Mouse (Mus musculus): Measurements from ENCODE around the gene Astl. TPM values are rescaled to one million over a fixed set of nuclear protein-coding genes. Genes with fewer than 3 reads are reported as not detected.
A peak's percentile ranks its signal among the peaks of the same experiment; 100 is the strongest.

The Astl gene
- polyA plus RNA-seq, 1 experiment: 0.01 TPM

DNA sequence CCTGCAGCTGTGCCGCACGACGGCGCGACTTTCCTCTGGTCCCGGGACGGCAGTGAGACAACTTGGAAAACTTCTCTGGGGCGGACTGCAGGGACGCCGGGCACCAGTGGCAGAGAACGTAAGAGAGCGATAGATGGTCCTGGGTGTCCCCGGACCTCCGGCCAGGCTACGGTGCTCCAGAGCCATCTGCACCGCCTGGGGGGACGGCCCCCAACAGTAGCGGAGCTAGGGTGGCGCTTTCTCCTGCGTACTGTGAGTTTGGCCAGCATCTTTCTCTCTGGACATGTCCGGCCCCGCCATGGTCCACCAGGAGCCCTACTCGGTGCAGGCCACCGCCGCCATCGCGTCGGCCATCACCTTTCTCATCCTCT lies 24.8 kb downstream of the Astl start:
- peaks cover 69% of the 10 kb centered on the region for H3K27me3 ChIP-seq (ENCODE audit: control insufficient read depth, insufficient read depth, insufficient read length)
- H3K4me2 ChIP-seq (ENCODE audit: low read depth): peak overlapping the region; percentile 70
- H3ac ChIP-seq (ENCODE audit: control insufficient read depth, insufficient read length): no peak overlapping the region
- H3K36me3 ChIP-seq (ENCODE audit: control insufficient read depth, insufficient read depth): no peaks in the 10 kb centered on the region
- TF ChIP-seq TCF12 (IDR thresholded peaks at IDR 0.05; ENCODE audit: insufficient read depth, poor library complexity, severe bottlenecking) (no peak), MAX (IDR thresholded peaks at IDR 0.05; ENCODE audit: low read depth) (no peak), E2F4 (IDR thresholded peaks at IDR 0.05; ENCODE audit: insufficient read depth) (no peak), SRF (IDR thresholded peaks at IDR 0.05; ENCODE audit: control insufficient read depth, insufficient read length, low read depth) (no peak), MYOD1 (IDR thresholded peaks at IDR 0.05; ENCODE audit: control insufficient read depth in 1 of 3, insufficient read length in 2 of 3, low read depth in 2 of 3) (no peak), POLR2A (IDR thresholded peaks at IDR 0.05; ENCODE audit: insufficient read length, low read depth) (no peak)
- no peaks in the 10 kb centered on the region for H3K79me2 ChIP-seq (ENCODE audit: control insufficient read depth, insufficient read depth)
- H3K4me3 ChIP-seq: no peak overlapping the region

DNA sequence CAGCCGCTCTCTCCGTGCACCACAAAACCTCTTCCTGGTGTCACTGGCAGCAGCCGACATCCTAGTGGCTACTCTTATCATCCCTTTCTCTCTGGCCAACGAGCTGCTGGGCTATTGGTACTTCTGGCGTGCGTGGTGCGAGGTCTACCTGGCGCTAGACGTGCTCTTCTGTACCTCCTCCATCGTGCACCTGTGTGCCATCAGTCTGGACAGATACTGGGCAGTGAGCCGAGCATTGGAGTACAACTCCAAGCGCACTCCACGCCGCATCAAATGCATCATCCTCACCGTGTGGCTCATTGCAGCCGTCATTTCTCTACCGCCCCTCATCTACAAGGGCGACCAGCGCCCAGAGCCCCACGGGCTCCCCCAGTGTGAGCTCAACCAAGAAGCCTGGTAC lies 25.3 kb downstream of the Astl start:
- TF ChIP-seq MYOD1 (IDR thresholded peaks at IDR 0.05; ENCODE audit: control insufficient read depth in 1 of 3, insufficient read length in 2 of 3, low read depth in 2 of 3) (no peak), REST (IDR thresholded peaks at IDR 0.05; ENCODE audit: insufficient read depth, insufficient read length) (no peak), POLR2A (IDR thresholded peaks at IDR 0.05; ENCODE audit: insufficient read length, low read depth) (no peak), SRF (IDR thresholded peaks at IDR 0.05; ENCODE audit: control insufficient read depth, insufficient read length, low read depth) (no peak), TCF3 (IDR thresholded peaks at IDR 0.05; ENCODE audit: insufficient read length, low read depth) (no peak), MAX (IDR thresholded peaks at IDR 0.05; ENCODE audit: low read depth) (no peak), MYOG (IDR thresholded peaks at IDR 0.05; ENCODE audit: control insufficient read depth in 1 of 3, insufficient read depth in 1 of 3, insufficient read length in 2 of 3, low read depth in 2 of 3) (no peak), TCF12 (IDR thresholded peaks at IDR 0.05; ENCODE audit: insufficient read depth, poor library complexity, severe bottlenecking) (no peak)
- no peaks in the 10 kb centered on the region for H3K79me2 ChIP-seq (ENCODE audit: control insufficient read depth, insufficient read depth)
- H3K27me3 ChIP-seq (ENCODE audit: control insufficient read depth, insufficient read depth, insufficient read length): peaks cover 70% of the 10 kb centered on the region
- no peak overlapping the region for H3ac ChIP-seq (ENCODE audit: control insufficient read depth, insufficient read length)
- no peak overlapping the region for H3K4me2 ChIP-seq (ENCODE audit: low read depth)
- H3K4me3 ChIP-seq: no peak overlapping the region
- H3K36me3 ChIP-seq (ENCODE audit: control insufficient read depth, insufficient read depth): no peaks in the 10 kb centered on the region

DNA sequence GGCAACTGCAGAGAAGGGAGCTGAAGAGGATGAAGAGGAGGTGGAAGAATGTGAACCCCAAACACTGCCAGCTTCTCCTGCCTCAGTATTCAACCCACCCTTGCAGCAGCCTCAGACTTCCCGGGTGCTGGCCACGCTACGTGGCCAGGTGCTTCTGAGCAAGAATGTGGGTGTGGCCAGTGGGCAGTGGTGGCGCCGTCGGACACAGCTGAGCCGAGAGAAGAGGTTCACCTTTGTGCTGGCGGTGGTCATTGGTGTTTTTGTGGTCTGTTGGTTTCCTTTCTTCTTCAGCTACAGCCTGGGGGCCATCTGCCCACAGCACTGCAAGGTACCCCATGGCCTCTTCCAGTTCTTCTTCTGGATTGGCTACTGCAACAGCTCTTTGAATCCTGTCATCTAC lies 26.0 kb downstream of the Astl start:
- TF ChIP-seq TCF12 (IDR thresholded peaks at IDR 0.05; ENCODE audit: insufficient read depth, poor library complexity, severe bottlenecking): no peak
- TF ChIP-seq POLR2A (IDR thresholded peaks at IDR 0.05; ENCODE audit: insufficient read length, low read depth): no peak
- TF ChIP-seq USF1 (IDR thresholded peaks at IDR 0.05; ENCODE audit: low read depth): no peak
- TF ChIP-seq TCF3 (IDR thresholded peaks at IDR 0.05; ENCODE audit: insufficient read length, low read depth): no peak
- no peak for TF ChIP-seq POLR2AphosphoS2 (IDR thresholded peaks at IDR 0.05; ENCODE audit: insufficient read length, low read depth)
- no peak for TF ChIP-seq E2F4 (IDR thresholded peaks at IDR 0.05; ENCODE audit: insufficient read depth)
- no peak for TF ChIP-seq MYOD1 (IDR thresholded peaks at IDR 0.05; ENCODE audit: control insufficient read depth in 1 of 3, insufficient read length in 2 of 3, low read depth in 2 of 3)
- no peak for TF ChIP-seq MYOG (IDR thresholded peaks at IDR 0.05; ENCODE audit: control insufficient read depth in 1 of 3, insufficient read depth in 1 of 3, insufficient read length in 2 of 3, low read depth in 2 of 3)
- TF ChIP-seq CEBPB (IDR thresholded peaks at IDR 0.05; ENCODE audit: insufficient read depth, poor library complexity, severe bottlenecking): no peak
- TF ChIP-seq SRF (IDR thresholded peaks at IDR 0.05; ENCODE audit: control insufficient read depth, insufficient read length, low read depth): no peak
- TF ChIP-seq REST (IDR thresholded peaks at IDR 0.05; ENCODE audit: insufficient read depth, insufficient read length): no peak
- no peak for TF ChIP-seq MAX (IDR thresholded peaks at IDR 0.05; ENCODE audit: low read depth)
- no peak overlapping the region for H3K4me3 ChIP-seq
- H3K27me3 ChIP-seq (ENCODE audit: control insufficient read depth, insufficient read depth, insufficient read length): peaks cover 70% of the 10 kb centered on the region
- no peaks in the 10 kb centered on the region for H3K36me3 ChIP-seq (ENCODE audit: control insufficient read depth, insufficient read depth)
- no peak overlapping the region for H3K4me2 ChIP-seq (ENCODE audit: low read depth)
- no peaks in the 10 kb centered on the region for H3K79me2 ChIP-seq (ENCODE audit: control insufficient read depth, insufficient read depth)
- H3ac ChIP-seq (ENCODE audit: control insufficient read depth, insufficient read length): no peak overlapping the region

DNA sequence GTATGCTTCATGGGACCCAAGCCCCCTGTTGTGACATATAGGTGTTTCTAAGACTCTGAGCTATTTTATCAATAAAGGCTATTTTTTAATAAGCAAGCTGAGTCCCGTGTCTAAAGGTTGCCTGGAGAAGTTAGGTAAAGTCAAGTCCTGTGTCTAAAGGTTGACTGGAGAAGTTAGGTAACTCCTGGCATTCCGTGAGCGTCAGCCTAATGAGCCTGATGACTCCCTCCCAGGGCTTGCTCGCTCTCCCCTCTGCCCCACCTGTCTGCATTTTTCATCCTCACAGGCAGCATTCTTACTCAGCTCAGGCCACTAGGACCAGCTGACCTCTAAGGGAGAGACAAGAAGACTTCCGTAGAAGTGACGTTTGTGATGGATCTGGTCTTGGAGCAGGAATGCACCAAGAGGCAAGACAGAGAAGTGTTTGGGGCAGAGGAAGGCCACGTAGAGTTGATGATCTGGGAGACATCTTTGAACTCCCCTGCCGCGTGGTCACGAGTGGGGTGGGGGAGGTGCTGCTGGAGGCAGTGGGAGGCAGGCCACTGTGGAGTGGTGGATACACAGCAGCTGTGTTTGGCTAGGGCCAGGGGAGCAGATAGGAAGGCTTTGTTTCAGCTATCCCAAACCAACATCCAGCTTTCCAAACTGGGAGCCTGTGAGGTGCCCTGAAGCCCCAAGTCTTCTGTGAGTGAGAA lies 28.8 kb downstream of the Astl start:
- Histone ChIP-seq H3K36me3 (ENCODE audit: control insufficient read depth, insufficient read depth) (no peaks in the 10 kb centered on the region), H3ac (ENCODE audit: control insufficient read depth, insufficient read length) (no peak overlapping the region), H3K4me3 (no peak overlapping the region), H3K79me2 (ENCODE audit: control insufficient read depth, insufficient read depth) (no peaks in the 10 kb centered on the region), H3K4me2 (ENCODE audit: low read depth) (no peak overlapping the region), H3K27me3 (ENCODE audit: control insufficient read depth, insufficient read depth, insufficient read length) (peaks cover 72% of the 10 kb centered on the region)
- TF ChIP-seq REST (IDR thresholded peaks at IDR 0.05; ENCODE audit: insufficient read depth, insufficient read length) (no peak), E2F4 (IDR thresholded peaks at IDR 0.05; ENCODE audit: insufficient read depth) (no peak), TCF12 (IDR thresholded peaks at IDR 0.05; ENCODE audit: insufficient read depth, poor library complexity, severe bottlenecking) (no peak), POLR2A (IDR thresholded peaks at IDR 0.05; ENCODE audit: insufficient read length, low read depth) (no peak), SRF (IDR thresholded peaks at IDR 0.05; ENCODE audit: control insufficient read depth, insufficient read length, low read depth) (no peak), CEBPB (IDR thresholded peaks at IDR 0.05; ENCODE audit: insufficient read depth, poor library complexity, severe bottlenecking) (no peak), MYOD1 (IDR thresholded peaks at IDR 0.05; ENCODE audit: control insufficient read depth in 1 of 3, insufficient read length in 2 of 3, low read depth in 2 of 3) (no peak), MYOG (IDR thresholded peaks at IDR 0.05; ENCODE audit: control insufficient read depth in 1 of 3, insufficient read depth in 1 of 3, insufficient read length in 2 of 3, low read depth in 2 of 3) (no peak), USF1 (IDR thresholded peaks at IDR 0.05; ENCODE audit: low read depth) (no peak), TCF3 (IDR thresholded peaks at IDR 0.05; ENCODE audit: insufficient read length, low read depth) (no peak), MAX (IDR thresholded peaks at IDR 0.05; ENCODE audit: low read depth) (no peak), POLR2AphosphoS2 (IDR thresholded peaks at IDR 0.05; ENCODE audit: insufficient read length, low read depth) (no peak)
